ENCODE assay signal across 12 mouse cellular contexts in the genomic region with DNA sequence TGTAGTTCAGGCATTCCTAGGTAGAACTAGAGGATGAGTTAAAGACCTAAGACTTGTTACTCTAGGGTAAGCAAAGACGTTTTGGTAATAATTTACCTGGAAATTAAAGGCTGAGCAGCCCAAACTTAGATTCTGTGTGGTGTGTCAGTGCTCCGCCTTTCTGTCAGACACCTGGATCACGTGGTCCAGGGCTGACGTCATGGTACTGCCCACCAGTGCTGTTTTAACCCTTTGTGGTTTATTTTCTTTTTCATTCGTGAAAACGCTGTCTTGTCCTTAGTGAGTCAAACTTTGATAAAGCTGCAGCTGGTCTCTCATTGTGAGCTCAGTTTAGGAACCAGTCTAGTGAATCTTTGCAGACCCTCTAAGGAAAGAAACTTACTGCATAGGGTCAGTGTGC. TPM values are rescaled to one million over a fixed set of nuclear protein-coding genes. Genes with fewer than 3 reads are reported as not detected.
A peak's percentile ranks its signal among the peaks of the same experiment; 100 is the strongest.
DNase-seq lines count a peak whose midpoint lies in the region; ATAC-seq and TF ChIP-seq lines count a peak whose summit lies in the region.
"Had no signal": no experiment of that assay in that cellular context is flagged by ENCODE, and none has a peak within 500 bp of the region (broad histone marks: within the 10 kb centered on the region; RNA-seq: fewer than 3 reads in every experiment).

No protein-coding gene starts in this region.

- no peaks in the 10 kb centered on the region for H3K27me3 ChIP-seq in forebrain, postnatal 0 days (ENCODE audit: insufficient read depth, low read length)
- H3K27me3 ChIP-seq in forebrain, embryonic 16.5 days (replicated peaks; ENCODE audit: control insufficient read depth, insufficient read depth, low read length), result no peaks in the 10 kb centered on the region
- H3K27me3 ChIP-seq: limb, embryonic 15.5 days had no signal

- 20% methylated on average over 6 of the region's 6 CpGs for WGBS in forebrain, postnatal 0 days
- 18% methylated on average over 6 of the region's 6 CpGs for WGBS in forebrain, embryonic 16.5 days

- 0 out of 2 replicates have a peak overlapping the region, but pooled peaks have one; percentile 8 for H3K4me2 ChIP-seq in forebrain, postnatal 0 days (ENCODE audit: low read depth)
- H3K4me2 ChIP-seq in forebrain, embryonic 16.5 days (ENCODE audit: low read length), result no peak overlapping the region
- H3K4me2 ChIP-seq: limb, embryonic 15.5 days had no signal

- no peak overlapping the region for H3K9ac ChIP-seq in forebrain, postnatal 0 days
- no peak overlapping the region for H3K9ac ChIP-seq in forebrain, embryonic 16.5 days (replicated peaks; ENCODE audit: low read depth, low read length)
- H3K9ac ChIP-seq: limb, embryonic 15.5 days had no signal

- 0 out of 2 replicates have a peak, but pooled peaks cover 3% of the 10 kb centered on the region for H3K4me1 ChIP-seq in forebrain, postnatal 0 days (ENCODE audit: insufficient read depth)
- H3K4me1 ChIP-seq in forebrain, embryonic 16.5 days (replicated peaks; ENCODE audit: control insufficient read depth, insufficient read depth, low read length), result peaks cover 15% of the 10 kb centered on the region

- no peaks in the 10 kb centered on the region; the same call in 1 of the 2 replicates for H3K36me3 ChIP-seq in forebrain, postnatal 0 days (ENCODE audit: insufficient read depth)
- peaks cover 3% of the 10 kb centered on the region; the same call in 1 of the 2 replicates for H3K36me3 ChIP-seq in forebrain, embryonic 16.5 days (ENCODE audit: control insufficient read depth, insufficient read depth)

- no peak for DNase-seq in forebrain, postnatal 0 days
- peak; percentile 56 for DNase-seq in thymus, postnatal 4 days
- no peak for DNase-seq in thymus, postnatal 0 days (ENCODE audit: low spot score)
- peak; percentile 78 to 85 for DNase-seq in kidney, postnatal 4 days
- no peak for DNase-seq in cerebellum, adult 8-10 months
- DNase-seq in right cerebral cortex, adult 18-20 months, result no peak
- no peak for DNase-seq in retina, postnatal 1 day
- DNase-seq: spleen, adult 18-20 months had no signal

- no peaks in the 10 kb centered on the region for H3K9me3 ChIP-seq in forebrain, postnatal 0 days (ENCODE audit: low read length)
- H3K9me3 ChIP-seq in forebrain, embryonic 16.5 days (ENCODE audit: control insufficient read depth, low read length), result no peaks in the 10 kb centered on the region
- H3K9me3 ChIP-seq: limb, embryonic 15.5 days had no signal

- TF ChIP-seq CTCF in forebrain, postnatal 0 days (IDR thresholded peaks at IDR 0.05; ENCODE audit: low read depth), result no peak

- ATAC-seq in forebrain, postnatal 0 days, result no peak
- no peak for ATAC-seq in forebrain, embryonic 16.5 days

- no peak overlapping the region for H3K27ac ChIP-seq in forebrain, postnatal 0 days (ENCODE audit: low read depth, low read length)
- H3K27ac ChIP-seq in forebrain, embryonic 16.5 days (ENCODE audit: low read length), result no peak overlapping the region
- H3K27ac ChIP-seq: limb, embryonic 15.5 days had no signal

- H3K4me3 ChIP-seq in forebrain, postnatal 0 days (ENCODE audit: low read depth, low read length), result no peak overlapping the region
- H3K4me3 ChIP-seq in forebrain, embryonic 16.5 days (replicated peaks; ENCODE audit: low read length), result no peak overlapping the region
- H3K4me3 ChIP-seq: limb, embryonic 15.5 days had no signal

RNA-seq across cellular contexts. Expression of gene Mxi1, which starts 30.1 kb away (rescaled TPM):
- 37.0 and 48.4 TPM in 2 replicates for total RNA-seq in forebrain, postnatal 0 days (2014; rRNA removed)
- 42.2 and 48.9 TPM in 2 replicates for polyA plus RNA-seq in forebrain, postnatal 0 days (2015; fragmentation: Nextera tagmentation; extraction: Ambion mirVana)
- 46.7 and 61.4 TPM in 2 replicates for polyA plus RNA-seq in forebrain, embryonic 16.5 days (2015; fragmentation: Nextera tagmentation; extraction: Ambion mirVana)
- polyA plus RNA-seq in thymus, postnatal 0 days (2015; fragmentation: Nextera tagmentation; extraction: Ambion mirVana), result 40.5 and 45.0 TPM in 2 replicates

RNA-seq across cellular contexts. Expression of gene Gm10197, which starts 31.1 kb away (rescaled TPM):
- not detected in 2 replicates for total RNA-seq in forebrain, postnatal 0 days (2014; rRNA removed)
- polyA plus RNA-seq in forebrain, postnatal 0 days (2015; fragmentation: Nextera tagmentation; extraction: Ambion mirVana), result not detected in 2 replicates
- polyA plus RNA-seq in forebrain, embryonic 16.5 days (2015; fragmentation: Nextera tagmentation; extraction: Ambion mirVana), result not detected in 2 replicates
- polyA plus RNA-seq in thymus, postnatal 0 days (2015; fragmentation: Nextera tagmentation; extraction: Ambion mirVana), result 2.1 and 2.5 TPM in 2 replicates
- polyA plus RNA-seq: large intestine, adult 2 months; limb, embryonic 15.5 days; neural tube, embryonic 11.5 days had no signal

RNA-seq across cellular contexts. Expression of gene Smndc1, which starts 50.0 kb away (rescaled TPM):
- total RNA-seq in forebrain, postnatal 0 days (2014; rRNA removed), result 13.9 and 15.5 TPM in 2 replicates
- 33.9 and 39.3 TPM in 2 replicates for polyA plus RNA-seq in forebrain, postnatal 0 days (2015; fragmentation: Nextera tagmentation; extraction: Ambion mirVana)
- 33.2 and 39.6 TPM in 2 replicates for polyA plus RNA-seq in forebrain, embryonic 16.5 days (2015; fragmentation: Nextera tagmentation; extraction: Ambion mirVana)
- 56.4 and 66.0 TPM in 2 replicates for polyA plus RNA-seq in thymus, postnatal 0 days (2015; fragmentation: Nextera tagmentation; extraction: Ambion mirVana)

Comparison
In these comparisons a context has a peak if more than half of its experiments do, and no peak if none do; other contexts are left out.
1. DNase-seq: peak in thymus, postnatal 4 days (single experiment) and kidney, postnatal 4 days (2 of 2); none in forebrain, postnatal 0 days (single experiment), thymus, postnatal 0 days (single experiment), cerebellum, adult 8-10 months (single experiment), right cerebral cortex, adult 18-20 months (single experiment) and retina, postnatal 1 day (single experiment).